Mouse (Mus musculus) colon, adult 2 months (tissue): ENCODE measurements around the gene Kif9. TPM values are rescaled to one million over a fixed set of nuclear protein-coding genes. Genes with fewer than 3 reads are reported as not detected.

Source experiments
- polyA plus RNA-seq: library from polyadenylated mRNA; depleted of rRNA; stranded (reverse); fragments of >200 nt; gene quantifications from 2 replicates; pipeline ENCODE4 v1.2.3, GENCODE M21; 2012; rRNA removed

The Kif9 gene
- 1.0 and 2.3 TPM in 2 replicates for polyA plus RNA-seq

DNA sequence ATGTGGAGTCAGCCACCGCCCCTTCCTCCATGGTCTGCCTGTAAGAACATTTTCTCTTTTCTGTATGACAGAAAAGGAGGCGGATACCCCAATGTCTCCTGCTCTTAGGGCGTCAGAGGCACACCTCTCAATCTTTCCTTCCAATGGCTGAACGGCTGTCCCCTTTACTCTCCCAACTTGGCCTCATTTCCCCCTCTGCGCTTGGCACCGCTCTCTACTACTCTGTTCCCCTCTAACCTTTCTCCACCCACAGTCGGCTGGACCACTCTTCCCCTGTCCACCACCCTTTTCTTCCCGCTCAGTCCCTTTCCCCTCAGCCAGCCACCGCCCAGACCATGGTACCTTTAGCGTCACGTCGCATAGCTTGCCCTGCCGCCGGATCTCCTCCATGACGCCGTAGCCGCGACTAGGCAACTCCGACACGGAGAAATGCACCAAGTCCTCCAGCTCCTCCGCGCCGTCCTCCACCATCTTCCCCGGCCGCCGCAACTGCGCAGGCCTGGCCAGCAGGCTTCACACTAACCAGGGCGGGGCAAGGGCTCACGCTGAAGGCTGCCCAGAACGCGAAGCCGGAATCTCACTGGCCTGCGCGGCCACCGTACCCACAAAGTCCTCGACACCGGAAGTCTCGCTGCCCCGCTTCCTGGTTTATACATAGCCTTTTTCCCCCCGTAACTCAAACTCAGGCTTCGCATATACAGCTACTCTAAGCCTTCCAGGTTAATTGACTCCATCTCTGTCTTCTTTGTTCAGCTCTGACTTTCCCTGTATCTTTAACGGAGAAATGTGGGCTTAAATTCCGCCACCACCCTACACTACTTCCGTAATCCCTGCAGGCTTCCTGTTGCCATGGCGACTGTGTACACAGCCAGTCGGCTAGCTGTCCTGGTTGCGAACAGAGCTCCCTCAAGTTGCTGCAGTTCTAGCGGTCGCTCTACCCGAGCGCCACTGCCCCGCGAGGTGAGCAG, at the start of gene Kif9, which contains the start of gene Klhl18:
TSS of gene Kif9 (plus strand) at position 835 of the 968 bp plus-strand sequence.
TSS of gene Klhl18 (minus strand) at position 571 of the 968 bp plus-strand sequence.

DNA sequence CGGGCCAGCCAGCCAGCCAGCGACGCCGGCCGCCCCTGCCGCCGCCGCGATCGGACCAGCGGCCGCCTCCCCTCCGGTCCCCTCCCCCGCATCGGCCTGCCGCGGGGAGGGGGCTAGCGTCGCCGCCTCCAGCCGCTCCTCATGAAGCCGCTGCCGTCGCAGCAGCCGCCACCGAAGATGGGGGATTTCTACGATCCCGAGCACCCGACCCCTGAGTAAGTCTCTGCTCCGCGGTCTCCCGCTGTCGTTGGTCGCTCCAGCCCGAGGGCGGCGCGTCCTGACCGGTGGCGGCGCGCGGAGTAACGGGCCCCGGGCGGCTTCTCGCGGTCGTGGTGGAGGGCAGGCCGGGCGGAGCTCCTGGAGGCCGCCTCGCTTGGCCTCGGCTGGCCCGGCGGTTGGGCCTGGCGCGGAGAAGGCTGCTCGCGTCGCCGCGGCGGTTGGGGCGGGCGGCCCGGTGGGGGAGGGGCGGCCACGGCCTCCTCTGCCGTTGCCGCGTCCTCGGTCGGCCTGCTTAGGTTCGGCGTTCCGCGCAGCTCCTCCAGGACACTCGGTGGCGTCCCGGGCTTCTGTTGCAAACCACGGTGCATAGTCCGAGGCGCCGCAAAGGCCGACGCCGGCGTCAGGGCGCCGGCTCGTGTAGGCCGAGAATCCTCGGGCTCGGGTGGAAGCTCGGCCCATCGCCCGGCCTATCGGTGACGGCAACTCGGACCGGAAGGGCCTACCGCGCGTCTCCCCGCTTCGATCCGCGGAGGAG, 56.0 kb downstream of the Kif9 start, which contains the start of gene Setd2:
TSS of gene Setd2 (plus strand) at position 60 of the 754 bp plus-strand sequence.

Other genes starting within 250 kb of the Kif9 start
- gene Cspg5, start 233.2 kb upstream of the Kif9 start, polyA plus RNA-seq = 1.2 and 1.4 TPM in 2 replicates
- 8.2 and 10.6 TPM in 2 replicates for gene Elp6, start 171.8 kb upstream of the Kif9 start, polyA plus RNA-seq
- gene Scap, start 143.7 kb upstream of the Kif9 start, polyA plus RNA-seq = 42.3 and 49.1 TPM in 2 replicates
- gene Ptpn23, start 68.7 kb upstream of the Kif9 start, polyA plus RNA-seq = 26.8 and 40.1 TPM in 2 replicates
- gene Ngp, start 57.2 kb upstream of the Kif9 start, polyA plus RNA-seq = 0.09 TPM in 1 of 2 replicates, not detected in the other
- gene Klhl18, start 264 bp upstream of the Kif9 start, polyA plus RNA-seq = 16.9 and 19.4 TPM in 2 replicates
- 26.6 and 36.4 TPM in 2 replicates for gene Setd2, start 55.6 kb downstream of the Kif9 start, polyA plus RNA-seq
- gene Nradd, start 147.5 kb downstream of the Kif9 start, polyA plus RNA-seq = 9.3 and 9.7 TPM in 2 replicates
- 88.0 and 95.5 TPM in 2 replicates for gene Nbeal2, start 177.2 kb downstream of the Kif9 start, polyA plus RNA-seq
- 86.9 and 106 TPM in 2 replicates for gene Ccdc12, start 179.5 kb downstream of the Kif9 start, polyA plus RNA-seq